Mouse (Mus musculus): ENCODE results near the gene Fgfbp1. TPM values are rescaled to one million over a fixed set of nuclear protein-coding genes. Genes with fewer than 3 reads are reported as not detected.

Gene Fgfbp1
- not detected in 2 replicates for total RNA-seq (2015; ENCODE audit: low replicate concordance)
- not detected in 2 replicates for total RNA-seq (2017; ENCODE audit: low replicate concordance)

- ATAC-seq (replicated peaks; ENCODE audit: low FRiP score, poor library complexity, severe bottlenecking): no peak
Observed at GRCm38 (mm10) chr5:43981620-43982019, at the start of gene Fgfbp1. Gene Fgfbp1, minus strand, starts transcription at chr5:43981779.

- ATAC-seq (replicated peaks; ENCODE audit: low FRiP score, poor library complexity, severe bottlenecking): no peak
Observed at GRCm38 (mm10) chr5:43998295-43998989, 16.9 kb upstream of the Fgfbp1 start.

- ATAC-seq (replicated peaks; ENCODE audit: low FRiP score, poor library complexity, severe bottlenecking): no peak
Observed at GRCm38 (mm10) chr5:43997626-43998025, 16.0 kb upstream of the Fgfbp1 start.

- no peak for ATAC-seq (replicated peaks; ENCODE audit: low FRiP score, poor library complexity, severe bottlenecking)
Observed at GRCm38 (mm10) chr5:43996162-43996561, 14.6 kb upstream of the Fgfbp1 start.

- no peak for ATAC-seq (replicated peaks; ENCODE audit: low FRiP score, poor library complexity, severe bottlenecking)
Observed at GRCm38 (mm10) chr5:43994981-43995380, 13.4 kb upstream of the Fgfbp1 start.

GRCm38 (mm10) chr5:43990316-43990715 lies 8.7 kb upstream of the Fgfbp1 start:
- no peak for ATAC-seq (replicated peaks; ENCODE audit: low FRiP score, poor library complexity, severe bottlenecking)

GRCm38 (mm10) chr5:43989017-43989416 lies 7.4 kb upstream of the Fgfbp1 start:
- ATAC-seq (replicated peaks; ENCODE audit: low FRiP score, poor library complexity, severe bottlenecking): no peak

- ATAC-seq (replicated peaks; ENCODE audit: low FRiP score, poor library complexity, severe bottlenecking): no peak
Observed at GRCm38 (mm10) chr5:43986212-43986611, 4.6 kb upstream of the Fgfbp1 start.

- ATAC-seq (replicated peaks; ENCODE audit: low FRiP score, poor library complexity, severe bottlenecking): no peak
Observed at GRCm38 (mm10) chr5:43982896-43983295, 1.3 kb upstream of the Fgfbp1 start.

- no peak for ATAC-seq (replicated peaks; ENCODE audit: low FRiP score, poor library complexity, severe bottlenecking)
Observed at GRCm38 (mm10) chr5:43980397-43980796, 1.2 kb downstream of the Fgfbp1 start.

- no peak for ATAC-seq (replicated peaks; ENCODE audit: low FRiP score, poor library complexity, severe bottlenecking)
Observed at GRCm38 (mm10) chr5:43976821-43977561, 4.6 kb downstream of the Fgfbp1 start.

- no peak for ATAC-seq (replicated peaks; ENCODE audit: low FRiP score, poor library complexity, severe bottlenecking)
Observed at GRCm38 (mm10) chr5:43974166-43974565, 7.4 kb downstream of the Fgfbp1 start.

- ATAC-seq (replicated peaks; ENCODE audit: low FRiP score, poor library complexity, severe bottlenecking): no peak
Observed at GRCm38 (mm10) chr5:43971156-43971555, 10.4 kb downstream of the Fgfbp1 start.

GRCm38 (mm10) chr5:43970532-43970931 lies 11.0 kb downstream of the Fgfbp1 start:
- ATAC-seq (replicated peaks; ENCODE audit: low FRiP score, poor library complexity, severe bottlenecking): no peak

GRCm38 (mm10) chr5:43968634-43969033 lies 12.9 kb downstream of the Fgfbp1 start:
- no peak for ATAC-seq (replicated peaks; ENCODE audit: low FRiP score, poor library complexity, severe bottlenecking)

- ATAC-seq (replicated peaks; ENCODE audit: low FRiP score, poor library complexity, severe bottlenecking): no peak
Observed at GRCm38 (mm10) chr5:43961056-43961455, 20.5 kb downstream of the Fgfbp1 start.

GRCm38 (mm10) chr5:43959884-43960440 lies 21.6 kb downstream of the Fgfbp1 start:
- ATAC-seq (replicated peaks; ENCODE audit: low FRiP score, poor library complexity, severe bottlenecking): no peak

GRCm38 (mm10) chr5:43953241-43953640 lies 28.3 kb downstream of the Fgfbp1 start:
- no peak for ATAC-seq (replicated peaks; ENCODE audit: low FRiP score, poor library complexity, severe bottlenecking)

GRCm38 (mm10) chr5:43948748-43949275 lies 32.8 kb downstream of the Fgfbp1 start:
- no peak for ATAC-seq (replicated peaks; ENCODE audit: low FRiP score, poor library complexity, severe bottlenecking)

- ATAC-seq (replicated peaks; ENCODE audit: low FRiP score, poor library complexity, severe bottlenecking): no peak
Observed at GRCm38 (mm10) chr5:43948111-43948743, 33.4 kb downstream of the Fgfbp1 start.

Data from erythroblast, adult 5-6 weeks (primary cell).